Mouse (Mus musculus): ENCODE data around the gene Exoc8. TPM values are rescaled to one million over a fixed set of nuclear protein-coding genes. Genes with fewer than 3 reads are reported as not detected.
A peak's percentile ranks its signal among the peaks of the same experiment; 100 is the strongest.

The Exoc8 gene
- polyA plus RNA-seq, 1 experiment from 2014 or later = 7.5 TPM

DNA sequence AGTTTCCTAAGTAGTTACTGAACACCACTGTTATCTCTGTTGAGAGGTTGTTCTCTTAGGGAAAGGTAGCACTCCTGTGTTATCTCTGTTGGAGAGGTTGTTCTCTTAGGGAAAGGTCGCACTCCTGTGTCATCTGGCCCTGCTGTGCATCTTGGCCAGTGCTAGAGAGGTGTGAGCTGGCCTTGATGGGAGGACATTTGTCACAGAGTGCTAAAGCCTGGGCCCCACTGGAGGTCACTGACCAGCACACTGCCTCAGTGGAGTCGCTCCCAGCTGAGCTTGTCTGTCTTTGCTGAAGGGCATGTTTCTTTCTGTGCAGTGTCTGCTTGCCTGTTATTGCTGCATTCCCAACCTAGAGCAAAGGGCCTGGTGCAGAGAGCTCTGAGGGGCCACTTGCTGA lies 30.4 kb downstream of the Exoc8 start:
- no peak overlapping the region for H3K27ac ChIP-seq (ENCODE audit: low read depth)
- H3K4me2 ChIP-seq (ENCODE audit: low read length) = no peak overlapping the region
- H3K9ac ChIP-seq (ENCODE audit: low read length) = no peak overlapping the region
- peaks cover 6% of the 10 kb centered on the region for H3K4me1 ChIP-seq (replicated peaks; ENCODE audit: control insufficient read depth, insufficient read depth, low read length)
- no peak for ATAC-seq (replicated peaks; ENCODE audit: low FRiP score, low TSS enrichment, low read depth)
- 50% methylated on average over 2 of the region's 2 CpGs for WGBS
- no peaks in the 10 kb centered on the region for H3K9me3 ChIP-seq (ENCODE audit: control insufficient read depth, low read length)
- H3K36me3 ChIP-seq (ENCODE audit: control insufficient read depth, insufficient read depth, low read length) = peaks cover 15% of the 10 kb centered on the region
- no peak for DNase-seq (ENCODE audit: low spot score)
- H3K4me3 ChIP-seq (ENCODE audit: low read depth, low read length) = no peak overlapping the region
- H3K27me3 ChIP-seq (replicated peaks; ENCODE audit: control insufficient read depth, insufficient read depth, low read length) = no peaks in the 10 kb centered on the region

DNA sequence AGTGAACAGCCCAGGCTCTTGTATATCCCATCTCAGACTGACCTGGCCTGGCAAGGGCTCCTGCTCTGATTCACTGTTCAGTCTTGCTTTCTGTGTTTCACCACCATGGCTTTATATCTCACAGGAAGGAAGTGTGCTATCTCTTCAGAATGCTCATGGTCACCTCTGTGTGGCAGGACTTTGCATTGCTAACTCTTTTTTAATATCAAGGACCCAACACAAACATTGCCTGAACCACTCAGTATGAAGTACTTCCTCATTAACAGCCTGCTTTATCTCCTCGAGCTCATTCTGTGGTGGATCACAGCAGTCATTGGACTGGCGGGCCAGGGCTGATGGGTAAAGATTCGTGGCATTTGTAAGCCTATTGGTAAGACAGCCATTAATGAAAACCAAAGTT lies 30.8 kb downstream of the Exoc8 start:
- no peak for ATAC-seq (replicated peaks; ENCODE audit: low FRiP score, low TSS enrichment, low read depth)
- 70% methylated on average over 3 of the region's 3 CpGs for WGBS
- Histone ChIP-seq H3K36me3 (ENCODE audit: control insufficient read depth, insufficient read depth, low read length) (peaks cover 10% of the 10 kb centered on the region), H3K9me3 (ENCODE audit: control insufficient read depth, low read length) (no peaks in the 10 kb centered on the region), H3K4me1 (replicated peaks; ENCODE audit: control insufficient read depth, insufficient read depth, low read length) (peaks cover 8% of the 10 kb centered on the region), H3K27me3 (replicated peaks; ENCODE audit: control insufficient read depth, insufficient read depth, low read length) (no peaks in the 10 kb centered on the region), H3K27ac (ENCODE audit: low read depth) (no peak overlapping the region), H3K4me2 (ENCODE audit: low read length) (no peak overlapping the region), H3K4me3 (ENCODE audit: low read depth, low read length) (no peak overlapping the region), H3K9ac (ENCODE audit: low read length) (no peak overlapping the region)
- DNase-seq (ENCODE audit: low spot score) = no peak

DNA sequence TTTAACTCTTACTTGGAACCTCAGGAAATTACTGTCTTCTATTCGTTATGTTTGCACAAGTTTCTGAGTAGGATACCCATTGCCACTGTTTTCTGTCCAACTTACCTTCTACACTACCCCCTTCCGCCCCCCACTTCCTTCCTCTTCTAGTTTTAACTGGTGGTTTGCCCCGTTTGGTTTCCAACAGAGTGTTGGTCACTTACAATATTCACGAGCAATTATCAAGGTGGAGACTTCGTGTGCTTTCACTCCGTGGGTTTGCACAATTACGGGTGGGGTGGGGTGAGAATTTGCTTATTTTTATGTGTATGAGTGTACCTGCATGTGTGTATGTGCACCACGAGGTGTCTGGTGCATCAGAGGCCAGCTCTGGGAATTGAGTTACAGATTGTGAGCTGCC lies 33.8 kb downstream of the Exoc8 start:
- Histone ChIP-seq H3K27me3 (replicated peaks; ENCODE audit: control insufficient read depth, insufficient read depth, low read length) (no peaks in the 10 kb centered on the region), H3K4me1 (replicated peaks; ENCODE audit: control insufficient read depth, insufficient read depth, low read length) (peaks cover 11% of the 10 kb centered on the region), H3K27ac (ENCODE audit: low read depth) (peak overlapping the region; percentile 92; the same call in 1 of the 2 replicates), H3K4me2 (ENCODE audit: low read length) (peak overlapping the region; percentile 71), H3K9me3 (ENCODE audit: control insufficient read depth, low read length) (no peaks in the 10 kb centered on the region), H3K9ac (ENCODE audit: low read length) (peak overlapping the region; percentile 97), H3K36me3 (ENCODE audit: control insufficient read depth, insufficient read depth, low read length) (peaks cover 25% of the 10 kb centered on the region), H3K4me3 (ENCODE audit: low read depth, low read length) (peak overlapping the region; percentile 96)
- DNase-seq (ENCODE audit: low spot score) (peak; percentile 56), ATAC-seq (replicated peaks; ENCODE audit: low FRiP score, low TSS enrichment, low read depth) (no peak)
- 12% methylated on average over 8 of the region's 8 CpGs for WGBS

DNA sequence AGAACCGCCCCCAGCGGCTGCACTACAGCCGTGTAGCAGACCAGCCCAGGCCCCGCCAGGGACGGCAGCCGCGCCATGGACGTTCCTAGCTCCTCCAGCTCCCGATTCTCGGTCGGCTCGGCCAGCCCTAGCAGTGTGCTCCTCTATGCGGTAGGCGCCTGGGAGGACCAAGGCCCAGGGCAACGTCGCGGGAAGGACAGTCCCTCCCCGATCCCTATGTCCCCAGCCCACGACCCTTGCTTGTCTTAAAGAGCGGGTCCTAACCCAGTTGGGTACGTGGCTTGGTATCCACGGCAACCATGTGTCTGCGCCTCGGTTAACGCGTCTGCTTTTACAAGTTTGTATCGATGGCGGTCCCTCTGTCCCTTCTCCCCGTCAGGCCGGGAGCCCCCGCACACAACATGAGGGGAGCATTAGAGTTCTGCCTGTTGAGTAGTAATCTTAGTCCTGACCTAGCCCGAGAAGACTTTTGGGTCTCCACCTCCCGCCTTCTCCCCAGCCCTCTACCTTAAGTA lies 34.3 kb downstream of the Exoc8 start:
- ATAC-seq (replicated peaks; ENCODE audit: low FRiP score, low TSS enrichment, low read depth) (peak; percentile 81), DNase-seq (ENCODE audit: low spot score) (no peak)
- Histone ChIP-seq H3K27me3 (replicated peaks; ENCODE audit: control insufficient read depth, insufficient read depth, low read length) (no peaks in the 10 kb centered on the region), H3K4me3 (ENCODE audit: low read depth, low read length) (peak overlapping the region; percentile 96), H3K27ac (ENCODE audit: low read depth) (peak overlapping the region; percentile 92), H3K36me3 (ENCODE audit: control insufficient read depth, insufficient read depth, low read length) (peaks cover 30% of the 10 kb centered on the region), H3K9ac (ENCODE audit: low read length) (peak overlapping the region; percentile 97), H3K4me2 (ENCODE audit: low read length) (peak overlapping the region; percentile 71), H3K9me3 (ENCODE audit: control insufficient read depth, low read length) (no peaks in the 10 kb centered on the region), H3K4me1 (replicated peaks; ENCODE audit: control insufficient read depth, insufficient read depth, low read length) (peaks cover 11% of the 10 kb centered on the region)
- WGBS = under 1% methylated on average over 33 of the region's 33 CpGs

DNA sequence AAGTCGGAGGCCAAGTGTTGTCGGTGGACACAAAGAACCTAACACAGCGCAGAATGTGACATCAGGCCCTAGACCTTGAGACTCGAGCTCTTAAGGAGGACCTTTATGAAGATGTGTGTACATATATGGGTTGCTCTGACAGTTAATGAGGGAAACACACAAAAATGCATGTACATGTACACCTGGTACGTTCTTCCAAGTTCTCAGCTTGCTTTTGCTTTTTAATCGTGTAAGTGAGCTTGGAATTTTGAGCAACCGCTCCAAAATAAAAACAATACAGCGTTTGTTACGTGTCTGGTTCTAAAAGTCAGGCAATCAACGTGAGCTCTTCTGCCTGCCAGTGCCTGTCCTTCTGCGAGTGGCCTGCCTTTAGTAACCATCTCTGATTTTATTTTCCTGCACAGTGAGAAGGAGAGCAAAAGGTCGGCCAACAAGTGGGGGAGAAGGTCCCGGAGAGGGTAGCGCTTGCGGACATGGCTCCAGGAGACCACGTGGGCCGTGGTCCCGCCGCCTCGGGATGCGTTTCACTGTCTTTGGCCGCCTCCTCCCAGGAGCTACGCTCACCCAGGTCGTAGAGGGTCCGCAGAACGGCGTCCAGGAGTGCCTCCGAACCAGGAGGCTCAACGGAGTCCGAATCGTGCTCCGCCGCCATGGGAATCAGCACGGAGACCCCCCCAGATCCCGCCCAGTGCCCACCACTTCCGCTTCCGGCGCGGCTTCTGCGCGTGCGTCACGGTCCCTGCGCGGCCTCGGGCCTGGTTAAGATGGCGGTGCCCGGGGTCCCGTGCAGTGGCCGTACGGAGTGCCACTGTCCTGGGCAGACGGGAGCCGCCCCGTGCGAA lies 35.0 kb downstream of the Exoc8 start, which contains the start of the genes Gnpat and 2810004N23Rik:
TSS of gene Gnpat (plus strand) at position 713 of the 842 bp plus-strand sequence.
TSS of gene 2810004N23Rik (minus strand) at position 800 of the 842 bp plus-strand sequence.
- Histone ChIP-seq H3K27ac (ENCODE audit: low read depth) (peak within 1 kb of the TSS; percentile 92), H3K27me3 (replicated peaks; ENCODE audit: control insufficient read depth, insufficient read depth, low read length) (no peaks in the 10 kb centered on the region), H3K4me2 (ENCODE audit: low read length) (peak within 1 kb of the TSS; percentile 71)

DNA sequence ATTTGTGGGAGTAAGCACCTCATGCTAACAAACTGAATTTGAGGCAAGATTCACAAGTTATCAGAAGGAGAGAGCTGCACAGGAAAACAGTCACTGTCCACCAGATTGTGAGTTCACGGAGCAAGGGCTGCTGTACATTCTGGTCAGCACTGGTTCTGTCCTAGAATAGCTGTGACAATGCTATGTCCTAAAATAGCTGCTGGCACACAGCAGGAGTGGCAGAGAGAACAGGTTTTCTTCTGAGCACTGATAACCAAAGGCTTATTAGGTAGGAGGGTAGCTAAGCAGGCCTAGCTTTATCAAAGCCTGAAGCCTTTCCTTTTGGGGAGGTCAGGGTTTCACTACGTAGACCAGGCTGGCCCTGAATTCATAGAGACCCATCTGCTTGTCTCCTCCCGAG lies 37.3 kb downstream of the Exoc8 start:
- no peak for DNase-seq (ENCODE audit: low spot score)
- H3K27ac ChIP-seq (ENCODE audit: low read depth) = no peak overlapping the region
- peaks cover 22% of the 10 kb centered on the region for H3K9me3 ChIP-seq (ENCODE audit: control insufficient read depth, low read length)
- 92% methylated on average over 3 of the region's 3 CpGs for WGBS
- H3K4me2 ChIP-seq (ENCODE audit: low read length) = no peak overlapping the region
- H3K4me3 ChIP-seq (ENCODE audit: low read depth, low read length) = no peak overlapping the region
- no peaks in the 10 kb centered on the region for H3K27me3 ChIP-seq (replicated peaks; ENCODE audit: control insufficient read depth, insufficient read depth, low read length)
- H3K36me3 ChIP-seq (ENCODE audit: control insufficient read depth, insufficient read depth, low read length) = peaks cover 58% of the 10 kb centered on the region
- ATAC-seq (replicated peaks; ENCODE audit: low FRiP score, low TSS enrichment, low read depth) = no peak
- peaks cover 11% of the 10 kb centered on the region for H3K4me1 ChIP-seq (replicated peaks; ENCODE audit: control insufficient read depth, insufficient read depth, low read length)
- H3K9ac ChIP-seq (ENCODE audit: low read length) = no peak overlapping the region

More for the DNA sequence above, 35.0 kb downstream of the Exoc8 start, which contains the start of the genes Gnpat and 2810004N23Rik:
- Histone ChIP-seq H3K4me3 (ENCODE audit: low read depth, low read length) (peak within 1 kb of the TSS; percentile 96), H3K9ac (ENCODE audit: low read length) (peak within 1 kb of the TSS; percentile 97), H3K9me3 (ENCODE audit: control insufficient read depth, low read length) (peaks cover 2% of the 10 kb centered on the region; the same call in 1 of the 2 replicates), H3K4me1 (replicated peaks; ENCODE audit: control insufficient read depth, insufficient read depth, low read length) (peaks cover 11% of the 10 kb centered on the region), H3K36me3 (ENCODE audit: control insufficient read depth, insufficient read depth, low read length) (peaks cover 36% of the 10 kb centered on the region)
- 2% methylated on average over 55 of the region's 55 CpGs for WGBS
- DNase-seq (ENCODE audit: low spot score) (peak; percentile 98), ATAC-seq (replicated peaks; ENCODE audit: low FRiP score, low TSS enrichment, low read depth) (peak; percentile 97)

DNA sequence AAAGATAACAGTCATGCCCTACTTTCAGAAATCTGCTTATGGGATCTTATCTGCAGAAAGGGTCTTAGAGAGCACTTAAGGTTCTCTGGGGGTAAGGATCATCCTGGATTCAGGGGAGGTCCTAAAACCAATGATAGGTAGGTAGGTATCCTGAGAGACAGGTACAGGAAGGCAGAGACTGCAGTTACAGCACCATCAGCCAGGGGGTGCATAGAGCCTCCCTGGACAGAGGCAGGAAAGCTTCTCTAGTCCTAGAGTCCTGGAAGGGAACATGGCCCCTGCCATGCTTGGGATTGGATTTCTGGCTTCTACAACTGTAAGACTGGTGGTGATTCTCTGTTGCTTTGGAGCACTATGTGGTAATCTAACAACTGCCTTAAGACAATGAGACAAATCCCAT lies 38.0 kb downstream of the Exoc8 start:
- Histone ChIP-seq H3K36me3 (ENCODE audit: control insufficient read depth, insufficient read depth, low read length) (peaks cover 65% of the 10 kb centered on the region), H3K9ac (ENCODE audit: low read length) (no peak overlapping the region), H3K4me3 (ENCODE audit: low read depth, low read length) (no peak overlapping the region), H3K4me1 (replicated peaks; ENCODE audit: control insufficient read depth, insufficient read depth, low read length) (peaks cover 11% of the 10 kb centered on the region), H3K27me3 (replicated peaks; ENCODE audit: control insufficient read depth, insufficient read depth, low read length) (no peaks in the 10 kb centered on the region), H3K9me3 (ENCODE audit: control insufficient read depth, low read length) (peaks cover 29% of the 10 kb centered on the region), H3K4me2 (ENCODE audit: low read length) (no peak overlapping the region), H3K27ac (ENCODE audit: low read depth) (no peak overlapping the region)
- no peak for DNase-seq (ENCODE audit: low spot score)
- ATAC-seq (replicated peaks; ENCODE audit: low FRiP score, low TSS enrichment, low read depth) = no peak

DNA sequence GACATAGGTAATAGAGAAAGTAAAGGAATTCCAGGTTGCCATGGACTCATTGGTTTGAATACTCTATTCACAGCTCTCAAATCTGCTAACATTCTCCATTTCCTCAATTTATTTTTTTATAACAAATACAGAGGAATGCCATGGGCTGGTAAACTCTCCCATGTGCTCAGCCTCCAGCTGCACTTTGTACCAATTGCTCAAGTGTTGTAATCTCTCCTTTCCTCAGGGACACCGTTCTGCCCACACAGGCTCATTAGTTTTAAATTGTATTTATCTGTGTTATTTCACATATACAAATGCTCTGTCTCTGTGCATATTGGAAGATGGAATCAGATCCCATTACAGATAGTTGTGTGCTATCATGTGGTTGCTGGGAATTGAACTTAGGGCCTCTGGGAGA lies 44.0 kb downstream of the Exoc8 start:
- H3K4me3 ChIP-seq (ENCODE audit: low read depth, low read length) = no peak overlapping the region
- no peak overlapping the region for H3K27ac ChIP-seq (ENCODE audit: low read depth)
- no peak overlapping the region for H3K4me2 ChIP-seq (ENCODE audit: low read length)
- 95% methylated on average over 1 of the region's 1 CpGs for WGBS
- peaks cover 50% of the 10 kb centered on the region for H3K9me3 ChIP-seq (ENCODE audit: control insufficient read depth, low read length)
- no peak for DNase-seq (ENCODE audit: low spot score)
- H3K9ac ChIP-seq (ENCODE audit: low read length) = no peak overlapping the region
- no peaks in the 10 kb centered on the region for H3K4me1 ChIP-seq (replicated peaks; ENCODE audit: control insufficient read depth, insufficient read depth, low read length)
- no peaks in the 10 kb centered on the region for H3K27me3 ChIP-seq (replicated peaks; ENCODE audit: control insufficient read depth, insufficient read depth, low read length)
- no peak for ATAC-seq (replicated peaks; ENCODE audit: low FRiP score, low TSS enrichment, low read depth)
- H3K36me3 ChIP-seq (ENCODE audit: control insufficient read depth, insufficient read depth, low read length) = peaks cover 59% of the 10 kb centered on the region

All from intestine, embryonic 14.5 days (tissue).